Mouse (Mus musculus): ENCODE measurements around the gene Traip.
"Not testable (repeated sequence)": the region's sequence is repeated elsewhere in the genome, so short reads cannot be mapped to it uniquely, and the experiment has no call there.

Gene Traip

DNA sequence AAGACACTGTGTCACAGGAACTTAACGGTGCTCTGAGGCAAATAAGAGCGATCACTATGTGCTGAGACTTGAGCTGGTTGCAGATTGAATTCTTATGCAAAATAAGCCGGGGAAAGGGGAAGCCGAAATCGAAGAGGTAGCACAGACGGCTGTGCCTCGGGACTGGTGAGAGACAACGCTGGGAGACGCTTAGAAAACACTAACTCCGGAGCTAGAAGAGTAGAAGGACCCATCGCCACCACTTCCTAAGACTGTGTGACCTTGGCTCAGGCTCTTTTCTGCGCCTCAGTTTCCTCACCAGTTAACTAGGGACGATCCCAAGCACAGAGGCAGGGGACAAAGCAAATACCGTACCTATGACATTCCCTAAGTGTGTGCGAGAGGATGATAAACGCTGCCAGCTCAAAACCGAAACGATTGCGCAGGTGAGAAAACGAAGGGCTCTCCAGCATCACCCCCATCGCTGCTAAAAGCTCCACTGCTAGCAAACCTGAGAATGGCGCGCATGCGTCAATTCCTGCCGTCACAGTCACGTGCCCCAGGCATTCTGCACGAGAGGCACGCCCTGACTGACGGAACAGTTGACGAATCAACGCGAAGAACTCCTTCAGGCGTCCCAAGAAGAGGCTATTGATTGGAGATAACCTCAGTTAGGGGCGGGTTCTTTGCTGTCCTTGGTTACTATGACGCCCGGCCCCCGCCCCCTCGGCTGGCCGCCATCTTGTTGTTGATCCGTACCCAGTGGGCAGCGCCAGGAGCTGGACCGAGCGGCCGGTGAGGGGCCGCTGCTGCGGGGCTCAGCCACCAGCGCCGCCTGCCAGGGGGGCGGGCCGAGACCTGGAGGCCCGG lies 52.2 kb downstream of the Traip start, which contains the start of gene Ip6k1:
TSS of gene Ip6k1 (plus strand) at position 580 of the 849 bp plus-strand sequence.
- peak; percentile 100 for DNase-seq (ENCODE audit: low spot score)

DNA sequence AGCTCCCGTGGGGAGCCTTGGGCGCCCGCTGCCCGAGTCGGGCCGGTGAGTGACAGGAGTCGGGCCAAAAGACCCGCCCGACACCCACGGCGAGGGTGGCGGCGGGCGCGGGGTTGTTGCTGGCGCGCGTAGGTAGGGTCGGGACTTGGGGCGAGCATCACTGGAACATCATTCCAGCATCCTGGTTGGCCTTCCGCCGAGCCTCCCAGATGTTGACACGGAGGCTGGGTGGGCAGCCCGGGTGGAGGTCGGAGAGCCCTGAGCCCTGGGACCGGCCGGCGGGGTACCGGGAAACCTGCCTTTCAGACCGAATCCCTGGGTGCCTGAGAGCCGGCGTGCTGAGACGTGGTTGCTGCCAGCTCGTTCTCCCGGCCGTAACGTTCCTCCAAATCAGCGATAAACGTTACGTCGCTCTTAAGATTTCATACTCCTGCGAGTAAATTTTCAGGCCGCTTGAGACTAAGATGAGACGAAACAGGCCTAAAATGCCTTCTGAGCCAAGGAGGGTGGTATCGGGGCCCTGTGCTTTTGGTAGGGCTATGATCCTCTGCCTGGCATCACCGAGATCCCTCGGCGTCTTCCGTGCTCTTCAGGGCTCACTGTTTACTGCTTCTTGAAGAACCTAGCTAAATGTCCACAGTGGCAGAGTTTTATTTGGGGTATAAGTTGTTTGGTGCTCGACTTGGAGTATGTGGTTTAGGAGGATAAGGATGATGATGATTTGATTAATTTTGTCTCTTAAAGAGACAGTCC lies 53.0 kb downstream of the Traip start:
- no peak for DNase-seq (ENCODE audit: low spot score)

DNA sequence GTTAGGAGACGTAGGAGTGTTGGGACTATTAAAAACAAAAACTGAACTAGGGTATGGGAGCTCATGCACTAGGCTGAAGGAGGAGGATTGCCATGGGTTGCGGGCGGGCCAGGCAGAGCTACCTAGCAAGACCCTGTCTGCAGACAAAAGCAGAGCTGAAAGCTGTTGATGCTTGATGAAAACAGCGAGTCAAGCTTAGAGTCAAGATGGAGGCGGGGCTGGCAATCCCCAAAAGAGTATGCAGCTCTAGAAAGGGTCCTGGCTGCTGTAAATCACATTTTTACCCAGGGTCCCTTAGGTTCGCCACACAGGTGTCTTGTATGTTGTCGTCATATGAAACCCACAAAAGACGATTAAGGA lies 53.6 kb downstream of the Traip start:
- no peak for DNase-seq (ENCODE audit: low spot score)

DNA sequence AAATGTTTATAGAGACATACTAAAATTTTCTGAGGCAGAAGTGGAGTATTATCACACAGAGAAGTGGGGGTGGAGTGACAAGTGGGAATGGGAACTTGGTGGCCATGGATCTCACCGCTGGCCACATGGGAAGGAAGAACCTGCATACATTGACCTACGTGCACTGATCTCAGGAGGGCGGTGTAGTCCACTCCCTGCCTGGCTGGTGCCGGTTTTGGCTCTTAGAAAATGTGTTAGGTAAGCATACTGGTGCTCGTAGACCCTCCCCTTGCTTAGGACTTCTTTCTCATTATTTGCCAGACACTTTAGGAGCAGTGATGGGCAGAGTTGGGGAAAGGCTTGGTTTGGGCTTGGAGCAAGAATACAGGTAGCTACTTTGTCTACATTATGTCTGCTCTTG lies 58.1 kb downstream of the Traip start:
- no peak for DNase-seq (ENCODE audit: low spot score)

DNA sequence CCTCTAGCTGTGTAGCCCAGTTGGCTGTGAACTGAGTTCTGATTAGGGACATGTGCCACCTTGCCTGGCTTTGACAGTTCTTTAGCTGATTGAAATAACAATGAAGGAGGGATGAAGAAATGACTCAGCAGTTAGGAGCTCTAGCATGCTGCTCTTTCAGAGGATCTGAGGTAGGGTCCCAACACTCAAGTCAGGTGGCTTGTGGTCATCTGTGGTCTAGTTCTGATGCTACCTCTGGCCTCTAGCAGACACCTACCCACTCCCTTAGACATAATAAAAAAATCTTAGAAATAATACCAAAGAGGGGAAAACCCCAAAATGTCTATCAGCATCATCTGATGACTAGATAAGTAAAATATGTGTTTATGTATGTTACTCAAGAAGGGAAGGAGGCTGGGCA lies 60.4 kb downstream of the Traip start:
- DNase-seq (ENCODE audit: low spot score), result no peak

DNA sequence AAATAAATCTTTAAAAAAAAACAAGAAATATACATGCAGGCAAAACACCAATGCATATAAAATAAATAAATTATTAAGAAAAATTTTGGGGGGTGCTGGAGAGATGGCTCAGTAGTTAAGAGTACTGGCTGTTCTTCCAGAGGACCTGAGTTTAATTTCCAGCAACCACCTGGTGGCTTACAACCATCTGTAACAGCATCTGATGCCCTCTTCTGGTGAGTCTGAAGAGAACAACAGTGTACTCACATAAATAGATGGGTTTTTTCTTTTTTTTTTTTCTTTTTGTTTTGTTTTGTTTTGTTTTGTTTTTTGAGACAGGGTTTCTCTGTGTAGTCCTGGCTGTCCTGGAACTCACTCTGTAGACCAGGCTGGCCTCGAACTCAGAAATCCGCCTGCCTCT lies 63.6 kb downstream of the Traip start:
- DNase-seq (ENCODE audit: low spot score), result not testable (repeated sequence)

DNA sequence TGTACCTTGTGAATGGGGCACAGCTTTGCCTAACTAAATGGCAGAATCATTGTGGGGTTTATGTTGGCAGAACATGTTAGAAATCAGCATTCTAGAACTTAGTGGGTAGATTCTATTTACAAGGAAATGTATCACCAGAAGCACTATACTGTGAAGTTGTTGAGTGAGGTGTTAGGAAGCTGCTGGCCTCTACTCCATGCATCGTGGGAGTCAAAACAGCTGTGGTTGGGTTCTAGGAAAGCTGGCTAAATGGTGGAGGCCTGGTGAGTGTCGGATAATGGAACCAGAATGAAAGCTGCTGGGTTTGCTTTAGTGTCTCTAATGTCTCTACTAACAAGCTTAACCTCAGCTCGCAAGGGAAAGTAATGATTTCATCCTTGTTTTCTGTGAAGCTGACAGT lies 67.2 kb downstream of the Traip start:
- DNase-seq (ENCODE audit: low spot score), result no peak

DNA sequence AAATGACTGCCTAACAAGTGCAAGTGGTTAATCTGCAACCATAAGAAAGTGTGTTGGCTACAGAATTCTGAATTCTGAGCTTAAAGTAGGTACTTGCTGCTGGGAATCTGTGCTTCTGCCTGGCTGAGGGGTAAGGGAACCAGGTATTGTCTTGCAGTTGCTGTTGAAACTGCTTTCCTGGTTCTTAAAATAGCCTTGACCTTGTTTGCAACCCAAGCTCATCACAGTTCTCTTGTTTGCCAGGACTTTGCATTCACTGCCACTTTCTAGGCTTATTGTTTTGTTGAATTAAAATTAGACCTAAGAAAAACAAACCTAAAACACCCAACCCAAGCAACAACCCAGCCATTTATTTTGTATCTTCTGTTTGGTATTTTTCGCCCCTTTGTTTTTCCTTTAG lies 70.8 kb downstream of the Traip start:
- DNase-seq (ENCODE audit: low spot score), result no peak

All from urinary bladder, postnatal 14 days (tissue).